Mouse (Mus musculus): ENCODE results near the gene March7.

GRCm38 (mm10) chr2:60282625-60283024 is 72.9 kb downstream of the March7 start:
- TF ChIP-seq CTCF (IDR thresholded peaks at IDR 0.05), result no peak
- TF ChIP-seq EP300 (IDR thresholded peaks at IDR 0.05), result no peak
